Mouse (Mus musculus) gastrocnemius, postnatal 36 days (tissue): ENCODE data around the gene Snx29. TPM values are rescaled to one million over a fixed set of nuclear protein-coding genes. Genes with fewer than 3 reads are reported as not detected.

Experiments
- DNase-seq, 2 experiments: peaks; one replicate each; pipeline ENCODE4 v3.0.0; 2022
- intact Hi-C: fragments of 180-260 bp; cut with DNase I; formaldehyde crosslinking; loops from one replicate; pipeline ENCODE4 v1.15.1; 2025
- total RNA-seq, 2 experiments: library from RNA; stranded (reverse); gene quantifications; 2 replicates each; pipeline ENCODE4 v1.2.3; 2021

The Snx29 gene
- total RNA-seq, 2 experiments from 2014 or later: 7.8 to 10.7 TPM

DNA sequence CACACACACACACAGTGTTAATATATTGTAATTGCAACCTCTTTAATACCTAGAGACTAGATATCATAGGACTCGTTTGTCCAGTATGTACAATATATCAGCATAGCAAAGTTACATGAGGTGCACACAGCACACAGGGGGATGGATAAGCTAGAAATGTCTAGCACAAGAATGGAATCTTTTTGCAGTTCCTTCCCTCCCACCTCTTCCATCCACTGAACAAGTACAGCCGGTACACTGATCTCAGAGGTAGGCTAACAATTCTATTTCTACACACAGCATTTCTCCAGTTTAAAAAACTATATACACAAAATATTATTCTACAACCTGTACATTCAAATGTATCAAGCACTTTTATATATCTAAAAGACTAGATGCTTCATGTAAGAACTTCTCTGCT is 194.0 kb downstream of the Snx29 start:
- intact Hi-C loops: no loop called here
- DNase-seq: no peak

GRCm38 (mm10) chr16:11517385-11517784 is 194.7 kb downstream of the Snx29 start:
- intact Hi-C loops: no loop called here

GRCm38 (mm10) chr16:11518803-11519498 is 196.2 kb downstream of the Snx29 start:
- intact Hi-C loops: no loop called here

More at GRCm38 (mm10) chr16:11517385-11517784, 194.7 kb downstream of the Snx29 start:
- DNase-seq: no peak

DNA sequence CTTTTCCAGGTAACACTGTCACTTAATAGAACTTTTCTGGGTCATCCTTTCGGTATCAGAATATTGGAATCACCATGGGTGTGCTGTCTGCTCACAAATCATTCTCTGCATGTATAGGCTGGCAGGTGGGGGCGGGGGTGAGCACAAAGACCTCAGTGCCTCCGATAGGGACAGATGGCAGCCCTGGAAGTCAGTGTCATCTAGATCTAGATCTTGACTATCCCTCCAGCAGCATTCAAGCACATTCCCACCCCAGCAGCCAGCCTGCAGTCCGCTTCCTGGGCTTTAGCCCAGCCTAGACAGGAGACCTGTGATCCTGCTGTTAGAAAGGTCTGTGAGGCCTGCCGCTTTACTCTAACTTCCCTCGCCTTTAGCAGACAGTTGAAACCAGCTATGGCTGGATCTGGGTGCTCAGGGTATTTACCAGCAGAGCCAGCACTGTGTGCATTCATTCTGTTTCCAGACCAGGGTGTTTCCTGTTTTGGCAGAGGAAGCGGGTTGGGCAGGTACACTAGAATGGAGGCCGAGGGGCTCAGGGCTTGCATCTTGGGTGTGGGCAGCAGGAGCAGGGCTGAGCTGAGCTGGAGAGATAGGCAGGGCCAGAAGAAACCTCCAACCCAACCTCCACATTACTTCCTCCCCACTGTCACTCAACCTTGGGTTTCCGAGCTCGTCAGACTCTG is 203.5 kb downstream of the Snx29 start:
- intact Hi-C loops: no loop called here
- DNase-seq: no peak

More at GRCm38 (mm10) chr16:11518803-11519498, 196.2 kb downstream of the Snx29 start:
- no peak for DNase-seq

DNA sequence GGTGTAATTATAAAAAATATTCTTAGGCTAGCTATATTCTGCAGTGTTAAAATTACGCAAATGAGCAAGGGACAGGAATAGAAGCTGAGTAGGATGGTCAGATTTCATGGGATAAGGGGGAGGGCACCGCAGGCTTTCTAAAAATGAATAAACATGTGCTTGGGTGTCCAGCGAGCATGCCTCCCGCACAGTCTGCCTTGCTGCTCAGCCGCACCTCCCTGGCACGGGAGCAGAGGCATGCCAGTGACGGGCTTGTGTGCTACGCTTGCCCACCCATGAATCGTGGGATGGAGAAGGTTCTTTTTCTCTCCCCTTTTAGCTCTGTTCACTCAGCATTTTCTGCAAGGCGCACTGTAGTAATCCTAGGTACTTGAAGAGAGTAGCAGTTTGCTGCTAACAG is 204.3 kb downstream of the Snx29 start:
- intact Hi-C loops: no loop called here

DNA sequence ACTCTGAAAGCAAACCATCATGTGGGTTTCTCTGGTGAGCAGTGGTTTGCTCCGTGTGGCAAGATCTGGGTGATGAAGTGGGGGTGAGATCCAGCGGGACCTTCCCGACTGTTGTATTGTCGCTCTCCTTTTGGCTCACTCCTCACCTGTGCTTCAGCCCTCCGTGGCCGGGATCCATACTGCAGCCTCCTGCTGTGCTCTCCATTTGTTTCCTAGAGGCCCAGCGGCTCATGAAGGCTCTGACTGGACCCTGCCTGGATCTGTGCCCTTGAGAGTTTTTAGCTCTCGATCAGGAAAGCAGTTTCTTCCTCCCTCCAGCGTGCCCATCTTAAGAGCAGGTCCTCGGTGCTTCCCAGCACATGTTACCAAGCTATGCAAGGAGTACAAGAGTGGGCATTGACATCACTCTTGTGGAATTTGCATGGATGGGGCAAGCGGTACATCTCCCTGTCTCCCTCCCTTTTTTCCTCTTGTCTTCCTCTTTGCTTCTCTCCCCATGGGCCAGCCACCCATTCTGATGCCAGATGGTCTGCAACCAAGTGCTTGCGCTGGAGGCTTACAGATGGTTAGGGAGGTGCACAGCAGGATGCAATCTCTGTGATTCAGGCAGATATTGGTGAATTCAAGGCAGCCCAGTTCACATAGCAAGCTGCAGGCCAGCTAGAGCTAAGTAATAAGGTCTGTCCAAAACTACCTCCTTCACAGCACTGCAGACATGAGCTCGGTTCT is 207.9 kb downstream of the Snx29 start:
- intact Hi-C loops: no loop called here
- DNase-seq: no peak

More for the DNA sequence above, 204.3 kb downstream of the Snx29 start:
- DNase-seq: peak in 1 of 2 experiments; percentile 37

GRCm38 (mm10) chr16:11531441-11531840 is 208.7 kb downstream of the Snx29 start:
- DNase-seq: no peak
- intact Hi-C loops: no loop called here

DNA sequence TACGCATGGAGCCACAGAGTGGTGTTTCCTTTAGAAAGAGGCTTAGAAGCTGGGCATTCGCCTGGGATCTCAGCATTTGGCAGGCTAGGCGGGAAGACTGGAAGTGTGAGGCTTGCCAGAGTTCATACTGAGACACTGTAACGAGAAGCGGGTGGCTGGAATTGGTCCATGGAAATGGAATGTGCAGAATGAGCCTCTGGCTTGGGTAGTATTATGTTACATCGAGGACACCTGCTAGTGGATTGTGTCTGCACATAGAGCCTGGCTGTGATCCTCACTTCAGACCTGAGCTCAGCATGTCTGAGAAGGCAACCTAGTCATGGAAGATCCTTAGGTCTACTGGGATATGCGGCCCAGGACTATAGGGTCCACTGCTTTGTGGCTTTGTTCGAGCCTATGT is 209.9 kb downstream of the Snx29 start:
- intact Hi-C loops: no loop called here
- DNase-seq: peak; percentile 62 to 84

DNA sequence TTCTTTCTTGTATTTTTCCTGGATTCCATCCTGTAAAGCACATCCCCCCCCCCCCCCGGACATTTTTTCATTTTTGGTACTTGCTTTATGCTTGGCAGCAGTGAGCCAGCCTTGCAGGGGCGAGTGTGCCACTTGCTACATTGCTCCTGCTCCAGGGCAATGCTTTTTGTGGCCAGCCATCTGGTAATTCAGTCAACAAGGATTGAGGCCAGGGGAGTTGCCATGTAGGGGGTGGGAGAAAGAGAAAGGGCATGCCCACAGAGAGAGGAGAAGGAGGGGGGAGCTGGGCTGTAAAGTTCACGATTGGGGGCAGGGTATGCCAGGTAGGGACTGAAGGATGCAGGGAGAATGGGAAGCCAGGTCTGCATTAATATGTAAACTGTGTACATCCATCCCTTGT is 210.7 kb downstream of the Snx29 start:
- intact Hi-C loops: no loop called here
- no peak for DNase-seq

GRCm38 (mm10) chr16:11537663-11538062 is 215.0 kb downstream of the Snx29 start:
- DNase-seq: no peak
- intact Hi-C loops: no loop called here

DNA sequence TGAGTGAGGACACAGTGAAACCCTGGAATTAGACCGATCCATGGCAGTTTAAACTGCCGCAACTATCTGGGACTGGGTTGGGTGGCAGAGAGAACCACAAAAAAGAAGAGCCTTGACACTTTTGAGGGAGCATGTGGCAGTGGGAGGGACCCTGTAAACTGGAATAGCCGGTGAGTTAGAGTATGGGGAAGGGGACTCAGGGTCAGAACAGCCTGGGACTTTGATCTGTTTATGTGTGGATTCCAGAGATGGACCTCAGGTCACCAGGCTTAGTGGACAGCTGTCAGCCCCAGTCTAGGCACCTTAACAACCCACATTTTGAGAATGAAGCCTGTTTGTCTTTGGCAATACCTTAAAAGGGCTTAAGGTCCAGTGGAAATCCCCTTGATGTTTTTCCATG is 215.5 kb downstream of the Snx29 start:
- intact Hi-C loops: no loop called here
- DNase-seq: no peak

- intact Hi-C loops: no loop called here
- no peak for DNase-seq
These were observed 218.3 kb downstream of the Snx29 start for GRCm38 (mm10) chr16:11540961-11541360.

DNA sequence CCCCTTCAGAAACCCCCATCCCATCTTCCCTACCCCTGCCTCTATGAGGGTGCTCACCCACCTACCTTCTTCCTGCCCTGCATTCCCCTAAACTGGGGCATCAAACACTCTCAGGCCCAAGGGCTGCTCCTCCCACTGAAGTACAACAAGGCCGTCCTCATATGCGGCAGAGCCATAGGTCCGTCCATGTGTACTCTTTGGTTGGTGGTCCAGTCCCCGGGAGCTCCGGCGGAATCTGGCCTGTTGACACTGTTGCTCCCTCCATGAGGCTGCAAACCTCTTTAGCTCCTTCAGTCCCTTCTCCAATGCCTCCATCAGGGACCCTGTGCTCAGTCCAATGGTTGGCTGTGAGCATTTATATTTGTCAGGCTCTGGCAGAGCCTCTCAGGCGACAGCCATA is 219.1 kb downstream of the Snx29 start:
- DNase-seq: no peak

GRCm38 (mm10) chr16:11550043-11550725 is 227.5 kb downstream of the Snx29 start:
- intact Hi-C loops: no loop called here
- no peak for DNase-seq

More for the DNA sequence above, 219.1 kb downstream of the Snx29 start:
- intact Hi-C loops: no loop called here

GRCm38 (mm10) chr16:11561714-11562113 is 239.0 kb downstream of the Snx29 start:
- intact Hi-C loops: no loop called here
- no peak for DNase-seq

GRCm38 (mm10) chr16:11563846-11564245 is 241.1 kb downstream of the Snx29 start:
- intact Hi-C loops: no loop called here
- DNase-seq: no peak

DNA sequence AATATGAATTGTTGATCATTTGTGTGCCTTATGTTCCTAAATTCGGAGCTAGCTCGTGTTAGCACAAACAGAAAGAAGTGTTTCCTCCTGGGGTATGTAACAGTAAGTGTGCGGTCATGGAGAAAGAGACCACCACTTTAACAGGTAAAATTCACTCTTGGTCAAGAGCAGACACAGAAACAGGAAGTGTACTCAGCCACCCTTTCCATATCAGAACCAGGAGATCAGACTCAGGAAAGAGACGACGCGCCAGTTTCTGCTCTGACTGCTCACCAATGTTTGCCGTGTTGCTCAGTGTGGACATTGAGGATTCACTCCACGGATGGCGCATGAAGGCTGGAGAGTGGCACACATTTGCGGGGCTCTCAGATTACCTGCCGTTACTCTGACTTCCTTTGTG is 242.4 kb downstream of the Snx29 start:
- intact Hi-C loops: no loop called here
- DNase-seq: no peak

- no peak for DNase-seq
- intact Hi-C loops: no loop called here
These were observed 244.9 kb downstream of the Snx29 start for GRCm38 (mm10) chr16:11567594-11567993.

GRCm38 (mm10) chr16:11568095-11568494 is 245.4 kb downstream of the Snx29 start:
- DNase-seq: no peak
- intact Hi-C loops: no loop called here

GRCm38 (mm10) chr16:11568601-11569000 is 245.9 kb downstream of the Snx29 start:
- intact Hi-C loops: no loop called here
- DNase-seq: no peak

- intact Hi-C loops: no loop called here
These were observed 246.4 kb downstream of the Snx29 start for GRCm38 (mm10) chr16:11569127-11569526.

More at GRCm38 (mm10) chr16:11569127-11569526, 246.4 kb downstream of the Snx29 start:
- DNase-seq: no peak
